Mouse (Mus musculus) cerebellum, adult 2 months (tissue): ENCODE measurements around the gene Nmbr.

Experiments
- CTCF ChIP-seq: fragments of 200-500 bp; IDR thresholded peaks from 2 replicates; pipeline ENCODE4 v1.5.1; 2011; ENCODE audit warnings: low read depth, mild to moderate bottlenecking, control low read depth, low read length, moderate library complexity, borderline replicate concordance; ENCODE audit not compliant: insufficient read depth
- POLR2A ChIP-seq: fragments of 200-500 bp; IDR thresholded peaks from 2 replicates; pipeline ENCODE4 v1.6.1; 2011; ENCODE audit warnings: low read length, control low read depth, borderline replicate concordance; ENCODE audit not compliant: insufficient read depth

GRCm38 (mm10) chr10:14688785-14689442, 16.5 kb upstream of the Nmbr start:
- TF ChIP-seq CTCF (no peak), POLR2A (no peak)
